7 mouse cellular contexts compared by ENCODE assay signal in the genomic region with DNA sequence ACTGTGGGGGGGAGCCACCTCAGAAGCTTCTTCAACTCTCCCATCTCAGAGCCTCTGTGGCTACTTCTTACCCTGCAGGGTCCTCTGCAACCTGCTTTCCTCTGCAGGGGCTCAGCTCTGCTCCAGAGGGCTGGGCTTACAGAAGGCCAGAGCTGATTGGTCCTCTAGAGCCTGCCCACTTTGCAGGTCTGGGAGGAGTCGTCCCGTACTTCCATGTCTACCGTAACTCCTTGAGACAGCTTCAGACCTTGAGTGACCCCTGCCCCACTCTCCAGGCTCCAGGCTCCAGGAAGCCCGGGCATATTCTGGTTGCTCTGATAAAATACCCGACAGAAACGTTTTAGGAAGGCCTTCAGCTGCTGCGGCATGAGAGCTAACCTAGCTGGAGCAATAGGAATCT.
A peak's percentile ranks its signal among the peaks of the same experiment; 100 is the strongest.
DNase-seq lines count a peak whose midpoint lies in the region; ATAC-seq lines count a peak whose summit lies in the region.

No protein-coding gene starts in this region.

- H3K4me3 ChIP-seq in liver, embryonic 11.5 days (ENCODE audit: low read depth, low read length) = no peak overlapping the region
- H3K4me3 ChIP-seq in stomach, embryonic 14.5 days (ENCODE audit: low read depth, low read length) = no peak overlapping the region

- H3K9ac ChIP-seq in liver, embryonic 11.5 days (ENCODE audit: low read depth, low read length) = no peak overlapping the region
- H3K9ac ChIP-seq in stomach, embryonic 14.5 days (replicated peaks; ENCODE audit: low read depth, low read length) = no peak overlapping the region

- H3K4me1 ChIP-seq in liver, embryonic 11.5 days (replicated peaks; ENCODE audit: control insufficient read depth, insufficient read depth, low read length) = peaks cover 12% of the 10 kb centered on the region
- no peaks in the 10 kb centered on the region for H3K4me1 ChIP-seq in stomach, embryonic 14.5 days (ENCODE audit: control insufficient read depth, insufficient read depth, low read length)

- no peak overlapping the region for H3K27ac ChIP-seq in liver, embryonic 11.5 days (ENCODE audit: low read depth, low read length)
- no peak overlapping the region for H3K27ac ChIP-seq in stomach, embryonic 14.5 days (ENCODE audit: low read length)

- no peaks in the 10 kb centered on the region; the same call in 1 of the 2 replicates for H3K36me3 ChIP-seq in liver, embryonic 11.5 days (ENCODE audit: control insufficient read depth, insufficient read depth, low read length)
- no peaks in the 10 kb centered on the region for H3K36me3 ChIP-seq in stomach, embryonic 14.5 days (ENCODE audit: control insufficient read depth, insufficient read depth, low read length)

- no peaks in the 10 kb centered on the region for H3K27me3 ChIP-seq in liver, embryonic 11.5 days (replicated peaks; ENCODE audit: control insufficient read depth, insufficient read depth, low read length)
- H3K27me3 ChIP-seq in stomach, embryonic 14.5 days (ENCODE audit: control insufficient read depth, insufficient read depth, low read length) = no peaks in the 10 kb centered on the region

- WGBS in liver, embryonic 11.5 days = 9% methylated on average over 7 of the region's 7 CpGs
- 6% methylated on average over 7 of the region's 7 CpGs for WGBS in stomach, embryonic 14.5 days

- ATAC-seq in liver, embryonic 11.5 days (replicated peaks; ENCODE audit: low FRiP score) = peak; percentile 54; the same call in 1 of the 2 replicates
- ATAC-seq in stomach, embryonic 14.5 days (ENCODE audit: insufficient number of reproducible peaks, insufficient read depth, low FRiP score, low read depth) = peak; percentile 73

- intact Hi-C loops in gastrocnemius, postnatal 36 days (cut with DNase I) = loop anchor here (2.0 to 5.0 kb wide), 3 partner anchors 38 to 158 kb away; a partner anchor contains a TSS

- peak overlapping the region; percentile 37 for H3K4me2 ChIP-seq in liver, embryonic 11.5 days
- 0 out of 2 replicates have a peak overlapping the region, but pooled peaks have one; percentile 8 for H3K4me2 ChIP-seq in stomach, embryonic 14.5 days (replicated peaks; ENCODE audit: low read depth, low read length)

- no peak for DNase-seq in liver, embryonic 11.5 days (ENCODE audit: low spot score)
- DNase-seq in liver = no peak
- DNase-seq in forelimb bud, embryonic 11.5 days (ENCODE audit: low read depth, low spot score) = peak; percentile 21
- peak; percentile 23 to 36 for DNase-seq in kidney, postnatal 36 days
- no peak for DNase-seq in gastrocnemius, postnatal 36 days
- no peak for DNase-seq in right cerebral cortex, postnatal 14 days

- no peaks in the 10 kb centered on the region for H3K9me3 ChIP-seq in liver, embryonic 11.5 days (ENCODE audit: control insufficient read depth, low read length)
- H3K9me3 ChIP-seq in stomach, embryonic 14.5 days (ENCODE audit: control insufficient read depth, low read depth, low read length) = no peaks in the 10 kb centered on the region

Comparison
In these comparisons a context has a peak if more than half of its experiments do, and no peak if none do; other contexts are left out.
1. DNase-seq: peak in forelimb bud, embryonic 11.5 days (single experiment) and kidney, postnatal 36 days (2 of 2); none in liver, embryonic 11.5 days (single experiment), liver (single experiment), gastrocnemius, postnatal 36 days (0 of 2) and right cerebral cortex, postnatal 14 days (single experiment).